Mouse (Mus musculus): Measurements from ENCODE around the gene Mfap1b. TPM values are rescaled to one million over a fixed set of nuclear protein-coding genes. Genes with fewer than 3 reads are reported as not detected.

The Mfap1b gene
- total and polyA plus RNA-seq, 3 experiments, result 5.3 to 42.6 (median 29.2) TPM

DNA sequence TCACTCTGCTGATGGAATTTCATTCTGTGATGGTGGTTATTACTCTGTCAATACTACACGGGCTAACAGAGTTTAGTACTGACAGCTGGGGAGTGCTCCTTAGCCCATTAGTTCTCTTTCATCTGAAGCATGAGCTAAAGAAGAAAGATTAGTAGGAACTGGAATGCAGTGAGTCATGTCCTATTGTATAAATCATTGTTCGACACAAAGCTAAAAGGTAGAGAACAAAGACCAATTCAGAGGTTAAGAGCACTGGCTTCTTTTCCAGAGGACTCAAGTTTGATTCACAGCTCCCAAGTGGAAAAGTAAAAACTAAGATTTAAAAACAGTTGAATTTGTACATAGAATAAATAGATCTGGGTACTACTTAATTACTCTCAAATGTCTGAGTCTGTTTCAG lies 13.8 kb downstream of the Mfap1b start:
- Histone ChIP-seq H3K9me3 (replicated peaks) (no peaks in the 10 kb centered on the region), H3K4me1 (ENCODE audit: insufficient read depth, low read depth, low read length) (peaks cover 25% of the 10 kb centered on the region), H3K27me3 (ENCODE audit: insufficient read depth, low read length) (no peaks in the 10 kb centered on the region), H3K36me3 (replicated peaks) (peaks cover 32% of the 10 kb centered on the region), H3K4me3 (ENCODE audit: low read depth, low read length) (no peak overlapping the region)
- DNase-seq (ENCODE audit: low spot score) (no peak), ATAC-seq (ENCODE audit: extremely low read depth, insufficient number of reproducible peaks, low FRiP score, poor library complexity, severe bottlenecking) (no peak)
- no peak for TF ChIP-seq TAL1 (conservative IDR thresholded peaks at IDR 0.05; ENCODE audit: low read depth, low read length)

DNA sequence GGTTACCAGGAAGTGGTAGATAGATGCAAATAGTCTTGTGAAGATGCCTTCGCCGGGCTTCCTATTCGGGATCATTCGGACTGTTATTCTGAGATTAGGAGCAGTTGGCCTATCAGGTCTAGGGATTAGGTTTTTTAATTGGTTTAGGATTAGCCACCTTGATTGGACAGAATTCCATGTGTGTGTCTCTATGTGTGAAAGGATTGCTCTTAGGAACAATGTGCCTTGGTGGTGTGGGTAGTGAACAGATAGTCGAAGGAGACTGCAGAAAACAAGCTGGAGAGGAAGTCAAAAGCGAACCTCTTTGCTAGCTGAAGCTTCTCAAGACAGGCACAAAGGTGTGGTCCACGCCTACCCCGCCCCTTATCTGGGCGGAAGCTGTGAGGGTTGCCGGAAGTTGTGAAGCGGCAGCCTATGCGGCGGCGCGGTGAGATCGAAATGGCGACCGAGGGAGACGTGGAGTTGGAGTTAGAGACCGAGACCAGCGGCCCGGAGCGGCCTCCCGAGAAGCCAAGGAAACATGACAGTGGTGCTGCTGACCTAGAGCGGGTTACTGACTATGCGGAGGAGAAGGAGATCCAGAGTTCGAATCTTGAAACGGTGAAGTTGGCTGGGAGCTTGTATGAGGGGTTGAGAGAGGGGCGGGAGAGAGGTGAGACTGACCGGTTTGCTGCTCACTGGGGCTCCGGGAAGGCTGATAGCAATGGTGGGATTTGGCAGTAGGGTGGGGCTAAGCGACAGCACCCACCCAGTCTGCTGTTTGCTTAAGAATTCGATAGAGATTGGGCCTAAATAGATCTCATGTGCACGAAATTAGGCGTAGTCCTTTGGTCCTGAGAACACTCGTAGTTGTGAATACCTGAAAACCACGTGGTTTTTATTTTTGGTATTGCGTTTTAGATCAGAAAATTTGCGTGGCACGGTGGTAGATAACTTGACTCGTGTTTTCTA lies 16.9 kb downstream of the Mfap1b start, which contains the start of gene Serinc4:
Serinc4 (minus strand) TSS at position 90 of the 951 bp plus-strand sequence.
- H3K36me3 ChIP-seq (replicated peaks), result peaks cover 63% of the 10 kb centered on the region
- TF ChIP-seq TAL1 (conservative IDR thresholded peaks at IDR 0.05; ENCODE audit: low read depth, low read length), result no peak
- TF ChIP-seq POLR2AphosphoS5 (IDR thresholded peaks at IDR 0.05; ENCODE audit: insufficient replicate concordance, low read depth, low read length), result no peak
- TF ChIP-seq GATA1 (IDR thresholded peaks at IDR 0.05; ENCODE audit: borderline replicate concordance, low read length), result no peak
- no peak for TF ChIP-seq CTCF (IDR thresholded peaks at IDR 0.05; ENCODE audit: low read depth, low read length)
- TF ChIP-seq GATA2 (IDR thresholded peaks at IDR 0.05; ENCODE audit: borderline replicate concordance, low read depth, low read length), result no peak
- H3K9me3 ChIP-seq (replicated peaks), result no peaks in the 10 kb centered on the region
- H3K4me3 ChIP-seq (ENCODE audit: low read depth, low read length), result peak within 1 kb of the TSS; percentile 80
- H3K27me3 ChIP-seq (ENCODE audit: insufficient read depth, low read length), result no peaks in the 10 kb centered on the region
- peak; percentile 88 for ATAC-seq (ENCODE audit: extremely low read depth, insufficient number of reproducible peaks, low FRiP score, poor library complexity, severe bottlenecking)
- H3K4me1 ChIP-seq (ENCODE audit: insufficient read depth, low read depth, low read length), result peaks cover 43% of the 10 kb centered on the region
- DNase-seq (ENCODE audit: low spot score), result peak; percentile 72

DNA sequence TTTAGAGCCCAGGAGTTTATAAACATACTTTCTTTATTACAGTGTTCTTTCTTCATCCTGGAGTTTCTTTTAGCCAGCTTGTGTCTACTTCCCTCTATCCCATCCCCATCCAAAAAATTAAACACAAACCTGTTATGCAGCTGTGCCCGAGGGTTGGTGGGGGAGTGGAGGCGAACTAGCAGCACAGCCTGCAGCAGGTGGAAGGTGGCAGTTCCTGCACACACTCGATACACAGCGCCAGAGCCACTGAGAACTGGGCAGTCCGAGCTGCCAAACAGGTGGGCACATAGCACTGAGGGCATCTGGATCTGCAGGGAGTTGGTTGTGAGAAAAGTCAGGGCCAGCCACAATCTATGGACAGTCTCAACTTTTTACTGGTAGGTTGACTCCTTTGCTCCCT lies 18.3 kb downstream of the Mfap1b start:
- ATAC-seq (ENCODE audit: extremely low read depth, insufficient number of reproducible peaks, low FRiP score, poor library complexity, severe bottlenecking) (no peak), DNase-seq (ENCODE audit: low spot score) (no peak)
- TF ChIP-seq POLR2AphosphoS5 (IDR thresholded peaks at IDR 0.05; ENCODE audit: insufficient replicate concordance, low read depth, low read length), result no peak
- TF ChIP-seq GATA1 (IDR thresholded peaks at IDR 0.05; ENCODE audit: borderline replicate concordance, low read length), result no peak
- TF ChIP-seq CTCF (IDR thresholded peaks at IDR 0.05; ENCODE audit: low read depth, low read length), result no peak
- TF ChIP-seq GATA2 (IDR thresholded peaks at IDR 0.05; ENCODE audit: borderline replicate concordance, low read depth, low read length), result no peak
- TF ChIP-seq TAL1 (conservative IDR thresholded peaks at IDR 0.05; ENCODE audit: low read depth, low read length), result no peak
- Histone ChIP-seq H3K27me3 (ENCODE audit: insufficient read depth, low read length) (no peaks in the 10 kb centered on the region), H3K36me3 (replicated peaks) (peaks cover 70% of the 10 kb centered on the region), H3K4me3 (ENCODE audit: low read depth, low read length) (no peak overlapping the region), H3K4me1 (ENCODE audit: insufficient read depth, low read depth, low read length) (peaks cover 53% of the 10 kb centered on the region), H3K9me3 (replicated peaks) (no peaks in the 10 kb centered on the region)

DNA sequence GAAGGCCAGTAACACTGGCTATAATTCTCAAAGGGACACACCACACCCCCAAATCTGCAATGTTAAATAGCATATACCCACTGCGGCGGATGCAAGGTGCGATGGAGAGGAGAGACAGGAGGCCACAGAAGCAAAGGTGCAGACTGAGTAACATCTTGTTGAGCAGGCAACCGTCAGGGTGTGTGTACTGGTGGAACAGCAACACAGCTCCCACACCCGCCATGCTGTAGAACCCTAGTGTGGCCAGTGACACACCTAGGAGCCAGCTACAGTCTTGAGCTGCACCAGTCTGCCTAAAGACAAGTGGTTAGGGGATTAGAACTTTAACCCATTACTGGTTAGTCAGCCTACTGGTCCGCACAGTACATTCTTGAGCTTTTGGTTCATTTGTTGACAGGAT lies 19.9 kb downstream of the Mfap1b start:
- DNase-seq (ENCODE audit: low spot score) (no peak), ATAC-seq (ENCODE audit: extremely low read depth, insufficient number of reproducible peaks, low FRiP score, poor library complexity, severe bottlenecking) (no peak)
- TF ChIP-seq POLR2AphosphoS5 (IDR thresholded peaks at IDR 0.05; ENCODE audit: insufficient replicate concordance, low read depth, low read length) (no peak), GATA1 (IDR thresholded peaks at IDR 0.05; ENCODE audit: borderline replicate concordance, low read length) (no peak), GATA2 (IDR thresholded peaks at IDR 0.05; ENCODE audit: borderline replicate concordance, low read depth, low read length) (no peak), TAL1 (conservative IDR thresholded peaks at IDR 0.05; ENCODE audit: low read depth, low read length) (no peak), CTCF (IDR thresholded peaks at IDR 0.05; ENCODE audit: low read depth, low read length) (no peak)
- H3K4me3 ChIP-seq (ENCODE audit: low read depth, low read length), result no peak overlapping the region
- no peaks in the 10 kb centered on the region for H3K27me3 ChIP-seq (ENCODE audit: insufficient read depth, low read length)
- peaks cover 58% of the 10 kb centered on the region for H3K4me1 ChIP-seq (ENCODE audit: insufficient read depth, low read depth, low read length)
- H3K9me3 ChIP-seq (replicated peaks), result no peaks in the 10 kb centered on the region
- H3K36me3 ChIP-seq (replicated peaks), result peaks cover 66% of the 10 kb centered on the region

DNA sequence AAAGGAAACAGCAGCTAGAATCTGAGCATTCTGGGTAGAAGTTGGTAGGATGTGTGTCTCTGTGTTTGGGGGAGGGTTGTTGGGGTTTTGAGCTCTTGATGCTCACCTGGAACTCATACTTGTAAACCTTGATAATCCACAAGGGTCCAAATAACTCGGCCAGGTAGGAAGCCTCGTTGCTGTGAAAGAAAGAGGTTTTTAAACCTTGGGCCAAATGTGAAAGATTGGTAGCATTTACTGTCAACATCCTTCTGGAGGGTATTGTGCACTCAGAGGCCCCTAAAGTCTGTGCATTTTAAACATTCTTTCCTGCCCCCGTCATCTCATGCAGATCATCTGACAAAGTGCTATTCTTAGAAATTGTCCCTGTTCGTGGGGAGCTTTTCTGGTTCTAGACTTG lies 20.9 kb downstream of the Mfap1b start, which contains the start of gene Hypk:
Hypk (plus strand) TSS at position 301 of the 400 bp plus-strand sequence.
- Histone ChIP-seq H3K36me3 (replicated peaks) (peaks cover 58% of the 10 kb centered on the region), H3K4me1 (ENCODE audit: insufficient read depth, low read depth, low read length) (peaks cover 57% of the 10 kb centered on the region), H3K4me3 (ENCODE audit: low read depth, low read length) (no peak within 1 kb of the TSS), H3K27me3 (ENCODE audit: insufficient read depth, low read length) (no peaks in the 10 kb centered on the region), H3K9me3 (replicated peaks) (no peaks in the 10 kb centered on the region)
- TF ChIP-seq POLR2AphosphoS5 (IDR thresholded peaks at IDR 0.05; ENCODE audit: insufficient replicate concordance, low read depth, low read length), result no peak
- no peak for TF ChIP-seq CTCF (IDR thresholded peaks at IDR 0.05; ENCODE audit: low read depth, low read length)
- TF ChIP-seq TAL1 (conservative IDR thresholded peaks at IDR 0.05; ENCODE audit: low read depth, low read length), result no peak
- TF ChIP-seq GATA1 (IDR thresholded peaks at IDR 0.05; ENCODE audit: borderline replicate concordance, low read length), result no peak
- no peak for TF ChIP-seq GATA2 (IDR thresholded peaks at IDR 0.05; ENCODE audit: borderline replicate concordance, low read depth, low read length)
- ATAC-seq (ENCODE audit: extremely low read depth, insufficient number of reproducible peaks, low FRiP score, poor library complexity, severe bottlenecking) (no peak), DNase-seq (ENCODE audit: low spot score) (no peak)

DNA sequence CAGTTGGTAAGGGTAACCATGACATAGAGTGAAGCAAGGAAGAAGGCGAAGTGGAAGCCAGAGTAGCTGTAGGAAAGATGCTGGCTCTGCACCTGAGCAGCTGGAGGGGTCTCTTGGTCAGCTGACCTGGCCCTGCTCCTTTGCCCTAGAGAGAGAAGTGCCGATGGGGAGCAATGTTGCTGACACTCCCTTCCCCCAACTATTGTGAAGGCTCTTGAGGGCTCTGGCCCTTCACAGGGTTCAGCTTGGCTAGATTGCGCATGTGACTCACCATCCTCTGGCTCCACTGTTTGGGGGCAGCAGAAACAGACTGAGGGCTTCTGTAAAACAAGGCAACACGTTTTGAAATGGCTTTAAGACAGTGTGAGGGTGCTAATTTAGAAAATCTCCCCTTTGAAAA lies 21.5 kb downstream of the Mfap1b start:
- H3K9me3 ChIP-seq (replicated peaks), result no peaks in the 10 kb centered on the region
- no peak overlapping the region for H3K4me3 ChIP-seq (ENCODE audit: low read depth, low read length)
- peaks cover 61% of the 10 kb centered on the region for H3K4me1 ChIP-seq (ENCODE audit: insufficient read depth, low read depth, low read length)
- ATAC-seq (ENCODE audit: extremely low read depth, insufficient number of reproducible peaks, low FRiP score, poor library complexity, severe bottlenecking), result no peak
- TF ChIP-seq TAL1 (conservative IDR thresholded peaks at IDR 0.05; ENCODE audit: low read depth, low read length), result no peak
- TF ChIP-seq GATA2 (IDR thresholded peaks at IDR 0.05; ENCODE audit: borderline replicate concordance, low read depth, low read length), result no peak
- no peak for TF ChIP-seq POLR2AphosphoS5 (IDR thresholded peaks at IDR 0.05; ENCODE audit: insufficient replicate concordance, low read depth, low read length)
- peaks cover 57% of the 10 kb centered on the region for H3K36me3 ChIP-seq (replicated peaks)
- no peak for DNase-seq (ENCODE audit: low spot score)
- H3K27me3 ChIP-seq (ENCODE audit: insufficient read depth, low read length), result no peaks in the 10 kb centered on the region
